Mouse (Mus musculus): ENCODE measurements around the gene Med8.

Med8 gene

DNA sequence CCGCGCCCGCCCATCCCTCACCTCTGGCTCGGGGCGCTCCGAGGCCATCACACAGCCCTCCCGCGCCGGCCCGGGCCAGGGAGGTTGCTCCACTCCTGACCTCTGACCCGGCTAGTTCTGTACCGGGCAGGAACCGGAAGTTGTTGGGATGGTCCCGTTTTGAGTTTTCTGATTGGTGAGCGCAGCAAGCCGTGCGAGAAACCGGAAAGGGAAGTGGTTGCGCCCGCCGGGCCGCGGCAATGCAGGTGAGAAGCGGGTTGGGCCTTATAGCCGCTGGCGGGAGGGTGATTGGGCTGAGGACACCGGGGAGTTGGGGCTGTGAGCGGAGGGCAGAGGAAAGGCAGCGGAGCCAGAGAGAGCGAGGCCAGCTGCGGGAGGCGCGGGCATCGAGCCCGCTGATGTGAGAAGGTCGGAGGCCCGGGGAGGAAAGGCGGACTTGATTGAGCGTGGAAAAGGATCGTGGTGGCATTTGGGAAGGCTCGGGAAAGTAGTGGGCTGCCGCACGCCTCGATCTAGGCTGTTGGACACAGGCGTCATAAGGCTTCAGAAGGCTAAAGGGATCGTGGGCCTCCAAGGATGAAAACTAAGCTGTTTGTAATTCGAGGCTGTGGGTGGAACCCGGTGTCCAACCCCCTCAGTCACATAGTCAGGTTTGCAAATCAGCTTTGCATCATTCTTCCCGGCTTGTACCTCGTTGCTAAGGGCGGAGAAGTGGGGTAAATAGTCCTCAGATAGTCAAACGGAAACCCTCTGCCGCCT is at the start of gene Med8, which contains the start of gene Szt2:
Gene Med8 (plus strand): TSS at position 196 of the 759 bp plus-strand sequence.
Gene Szt2 (minus strand): TSS at position 132 of the 759 bp plus-strand sequence.
- DNase-seq: peak; percentile 90

DNA sequence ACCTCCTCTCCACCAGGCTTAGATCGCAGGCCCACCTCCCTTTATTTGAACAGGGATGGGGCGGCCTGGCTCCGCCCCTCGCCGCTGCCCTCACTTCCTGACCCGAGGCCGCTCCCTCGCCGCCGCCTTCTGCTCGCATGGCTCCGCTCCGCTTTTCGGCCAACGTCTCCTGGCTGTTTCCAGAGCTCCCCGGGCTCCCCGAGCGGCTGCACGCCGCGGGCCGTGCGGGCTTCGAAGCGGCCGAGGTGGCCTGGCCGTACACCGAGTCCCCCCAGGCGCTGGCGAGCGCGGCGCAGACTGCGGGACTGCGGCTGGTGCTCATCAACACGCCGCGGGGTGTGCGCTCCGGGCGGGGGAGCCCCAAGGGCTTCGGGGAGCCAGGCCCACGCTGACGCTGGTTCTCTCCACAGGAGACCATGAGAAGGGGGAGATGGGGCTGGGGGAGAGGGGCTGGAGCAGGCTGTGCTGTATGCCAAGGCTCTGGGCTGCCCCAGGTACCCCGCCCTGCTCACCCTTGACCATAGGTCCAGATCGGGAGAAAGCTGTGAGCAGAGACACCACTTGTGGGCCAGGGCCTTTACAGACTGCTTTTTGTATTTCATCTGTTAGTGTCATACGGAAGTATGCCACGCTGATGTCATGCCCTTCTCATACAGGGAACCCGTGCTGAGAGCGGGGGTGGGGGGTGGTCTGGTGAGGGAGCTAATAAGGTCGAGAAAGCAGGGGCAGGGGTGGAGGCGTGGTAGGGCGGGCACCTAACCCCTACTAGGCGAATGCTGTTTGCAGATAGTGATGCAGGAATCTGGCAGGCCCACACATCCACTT is 49.0 kb upstream of the Med8 start:
- DNase-seq: peak; percentile 84

DNA sequence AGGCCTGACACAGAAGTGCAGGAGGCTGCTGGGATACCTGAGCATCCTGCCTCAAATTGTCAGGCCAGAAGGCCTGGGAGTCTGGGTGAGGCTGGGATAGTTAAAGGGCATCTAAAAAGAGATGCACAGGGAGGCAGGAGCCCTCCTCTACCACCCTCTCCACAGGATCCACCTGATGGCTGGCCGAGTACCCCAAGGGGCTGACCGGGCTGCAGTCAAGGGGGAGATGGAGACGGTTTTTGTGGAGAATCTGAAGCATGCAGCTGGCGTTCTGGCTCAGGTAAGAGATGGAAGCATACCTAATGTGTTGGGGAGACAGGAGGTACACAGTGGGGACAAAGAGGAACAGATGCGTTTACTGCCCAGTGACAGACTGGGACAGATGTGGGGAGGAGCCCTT is 47.7 kb upstream of the Med8 start:
- peak; percentile 32 for DNase-seq

DNA sequence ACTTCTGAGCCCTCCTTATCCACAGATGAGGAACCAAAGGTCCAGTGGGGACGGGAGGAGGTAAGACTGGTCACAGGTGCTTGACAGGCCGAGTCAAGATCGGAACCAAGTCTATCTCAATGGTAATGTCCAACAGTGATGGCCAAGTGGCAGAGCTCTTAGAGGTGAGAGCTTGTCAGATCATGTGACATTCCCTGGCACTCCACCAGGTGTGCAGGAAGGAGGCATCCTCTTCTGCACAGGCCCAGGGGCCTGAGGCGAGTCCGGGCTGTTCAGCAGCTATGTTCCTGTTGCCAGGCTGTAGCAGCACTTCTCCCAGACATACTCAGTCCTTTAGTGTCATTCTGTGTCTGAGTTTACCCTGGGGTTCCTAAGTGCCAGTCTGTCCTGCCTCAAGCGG is 46.3 kb upstream of the Med8 start:
- peak; percentile 43 for DNase-seq

DNA sequence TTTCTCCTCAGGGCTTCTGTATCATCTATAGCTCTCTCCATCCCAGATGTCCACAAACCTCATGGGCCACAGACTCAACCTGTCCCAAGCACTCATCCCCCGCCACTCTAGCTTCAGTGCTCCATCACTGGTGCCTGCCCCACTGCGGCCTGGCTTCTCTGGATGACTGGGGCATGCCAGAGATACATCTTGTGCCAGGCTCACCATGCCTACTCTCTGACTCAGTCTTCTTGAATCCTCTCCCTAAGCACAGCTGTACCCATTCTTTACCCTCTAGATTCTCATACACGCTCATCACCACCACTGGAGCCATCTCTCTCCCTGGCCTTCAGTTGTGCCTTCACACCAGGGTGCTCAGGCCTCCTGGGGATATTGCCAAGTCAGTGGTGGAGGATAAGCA is 45.2 kb upstream of the Med8 start:
- DNase-seq: no peak

DNA sequence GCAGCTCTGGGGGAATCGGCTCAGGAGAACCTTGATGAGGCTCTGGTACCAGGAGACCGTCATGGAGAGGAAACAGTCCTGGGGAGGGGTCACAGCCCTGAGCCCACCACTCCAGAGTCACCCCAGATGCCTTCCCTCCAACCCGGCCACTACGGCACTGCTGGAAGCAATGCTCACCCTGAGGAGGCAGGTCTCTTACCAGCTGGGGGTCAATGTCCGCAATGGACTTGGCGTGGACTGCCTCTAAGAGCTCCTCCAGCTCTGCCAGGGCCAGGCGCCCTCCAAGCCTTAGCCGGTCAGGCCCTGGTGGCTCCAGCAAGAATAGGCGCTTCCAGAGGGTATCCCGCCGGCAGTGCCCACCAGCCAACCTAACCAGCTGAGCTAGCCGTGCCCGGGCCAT is 44.5 kb upstream of the Med8 start:
- no peak for DNase-seq

DNA sequence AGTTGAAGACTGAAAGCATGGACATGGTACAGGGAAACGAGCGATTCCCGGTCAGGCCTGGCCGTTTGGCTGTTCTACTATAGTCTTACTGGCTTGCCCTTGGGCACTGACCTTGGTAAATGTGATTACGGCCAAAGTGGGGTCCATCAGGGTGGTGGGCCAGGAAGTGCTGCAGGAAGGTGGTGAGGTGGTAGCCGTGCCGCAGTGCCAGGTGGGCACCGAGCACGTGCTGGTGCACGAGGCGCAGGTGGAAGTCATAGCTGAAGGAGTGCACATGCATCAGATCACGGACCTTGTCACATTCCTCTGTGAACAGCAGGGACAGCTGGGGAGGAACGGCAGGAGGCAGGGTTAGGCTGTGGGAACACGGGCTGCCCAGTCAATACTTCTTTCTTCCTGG is 43.1 kb upstream of the Med8 start:
- no peak for DNase-seq

DNA sequence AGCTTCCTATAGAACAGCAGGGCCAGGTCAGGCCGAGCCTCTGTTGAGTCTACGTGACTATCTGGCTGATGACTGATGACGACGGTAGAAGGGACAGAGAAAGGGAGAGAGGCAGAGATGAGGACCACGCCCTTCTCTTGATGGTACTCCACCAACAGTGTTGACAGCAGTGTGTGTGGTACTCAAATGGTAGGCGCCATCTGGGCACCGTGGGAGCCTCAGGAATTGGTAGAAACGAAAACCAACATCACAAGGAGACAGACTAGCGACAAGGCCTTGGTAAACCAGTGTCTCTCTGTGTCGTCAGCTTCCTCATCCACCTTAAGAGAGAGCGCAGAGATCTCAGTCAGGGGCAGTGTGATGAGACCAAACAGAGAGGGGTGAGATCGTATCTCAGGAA is 41.6 kb upstream of the Med8 start:
- DNase-seq: peak; percentile 1

DNA sequence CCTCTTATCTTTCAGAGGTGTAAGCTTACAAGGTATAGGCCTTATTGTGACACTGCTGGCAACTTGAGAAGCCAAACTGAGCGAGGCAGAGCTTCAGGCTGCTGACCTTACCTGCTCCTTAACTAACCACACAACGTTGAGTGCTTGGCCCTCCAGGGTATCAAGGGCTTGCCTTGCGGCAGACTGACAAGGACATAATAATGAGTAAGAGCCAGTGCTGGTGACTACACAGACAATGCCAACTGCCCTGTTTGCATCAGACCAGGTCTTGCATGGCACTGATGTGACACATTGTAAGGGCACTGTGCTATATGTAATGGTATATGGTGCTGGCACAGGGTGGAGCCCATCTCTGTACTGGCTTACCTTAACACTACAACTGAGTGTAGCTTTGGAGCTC is 40.5 kb upstream of the Med8 start:
- peak; percentile 1 for DNase-seq

DNA sequence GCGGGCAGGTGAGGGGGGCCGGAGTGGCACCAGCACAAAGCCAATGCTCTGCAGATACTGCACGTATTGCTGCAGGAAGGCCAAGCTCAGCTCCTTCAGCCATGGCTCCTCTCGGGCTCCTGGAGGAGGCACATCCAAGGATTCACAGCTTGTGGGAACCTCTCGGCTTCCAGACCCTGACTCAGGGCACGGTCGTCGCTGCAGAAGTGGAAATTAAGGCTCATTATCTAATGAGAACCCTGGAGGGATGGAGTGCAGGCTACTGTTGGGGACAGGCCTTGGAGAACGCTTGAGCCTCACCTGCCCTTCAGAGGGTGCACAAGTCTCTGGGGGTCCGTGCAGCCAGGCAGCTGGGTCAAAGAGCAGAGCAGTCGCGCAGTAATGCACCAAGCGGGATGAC is 37.3 kb upstream of the Med8 start:
- no peak for DNase-seq

DNA sequence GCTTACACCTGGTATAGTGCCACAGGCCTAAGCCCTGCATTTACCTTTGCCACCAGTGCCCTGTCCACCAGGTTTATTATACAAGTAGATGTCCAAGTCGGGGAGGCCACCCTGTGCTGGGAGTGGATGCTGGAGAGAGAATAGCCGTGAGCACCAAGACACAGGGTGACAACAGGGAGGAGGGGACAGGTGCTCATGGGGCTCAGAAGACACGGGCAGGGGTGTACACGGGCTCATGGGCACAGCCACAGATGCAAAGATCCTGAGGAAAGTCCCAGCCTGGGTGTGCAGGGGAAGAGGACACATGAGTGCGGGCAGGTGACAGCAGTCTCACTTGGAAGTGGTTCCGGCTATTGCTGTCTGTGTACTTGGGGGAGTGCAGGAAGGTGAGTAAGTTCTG is 33.1 kb upstream of the Med8 start:
- DNase-seq: no peak

DNA sequence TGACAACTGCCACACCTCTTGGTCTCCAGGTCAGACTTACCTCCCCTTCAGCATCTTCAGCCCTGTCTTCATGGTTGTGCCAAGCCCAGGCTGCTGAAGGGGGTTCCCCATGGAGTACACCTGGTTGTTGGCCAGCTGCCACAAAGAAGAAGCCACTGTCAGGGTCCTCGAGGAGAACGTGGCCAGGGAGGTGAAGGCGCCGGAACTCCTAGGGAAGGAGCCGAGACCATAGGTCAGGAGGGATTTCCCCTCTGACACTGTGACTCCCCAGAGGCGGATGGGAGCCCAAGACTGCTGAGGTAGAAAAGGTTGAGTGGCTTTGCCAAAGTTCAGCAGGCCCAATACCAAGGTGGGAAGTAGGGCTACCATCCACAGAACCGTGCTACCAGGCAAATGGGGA is 25.9 kb upstream of the Med8 start:
- DNase-seq: no peak

DNA sequence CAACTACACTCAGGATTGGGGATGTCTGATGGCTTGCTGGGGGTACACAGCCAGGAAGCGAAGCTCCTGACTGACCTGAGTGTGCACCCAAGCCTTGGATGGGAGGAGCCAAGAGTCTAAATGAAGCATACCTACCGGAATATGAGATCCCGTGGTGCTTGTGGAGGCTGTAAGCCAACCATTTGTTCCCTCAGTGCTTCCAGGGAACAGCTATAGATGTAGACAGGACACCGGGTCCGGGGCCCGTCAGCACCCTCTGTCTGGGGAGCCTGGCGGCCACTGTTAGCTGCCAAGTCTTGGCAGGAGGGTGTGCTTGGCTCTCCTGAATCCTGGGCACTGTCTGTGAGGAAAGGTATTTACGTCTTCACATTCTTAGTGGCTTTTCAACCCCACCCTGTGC is 21.8 kb upstream of the Med8 start:
- no peak for DNase-seq

DNA sequence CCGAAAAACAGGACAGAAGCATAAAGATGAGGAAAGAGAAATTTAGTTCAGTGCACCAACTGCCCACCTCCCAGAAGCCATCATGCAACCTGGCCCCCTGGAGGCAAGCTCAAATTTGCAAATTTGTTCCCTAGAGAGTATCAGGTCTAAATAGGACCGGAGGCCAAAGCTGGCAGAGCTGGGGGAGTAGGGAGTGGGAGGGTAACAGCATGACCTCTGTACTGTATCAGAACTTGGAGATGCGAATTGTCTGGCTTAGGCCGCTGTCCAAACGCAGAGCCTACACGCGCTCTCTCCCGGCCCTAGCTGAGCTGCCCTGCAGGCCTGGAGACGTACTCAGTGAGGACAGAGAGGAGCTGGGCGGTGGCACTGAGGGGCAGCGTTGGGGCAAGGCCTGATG is 19.0 kb upstream of the Med8 start:
- DNase-seq: no peak

DNA sequence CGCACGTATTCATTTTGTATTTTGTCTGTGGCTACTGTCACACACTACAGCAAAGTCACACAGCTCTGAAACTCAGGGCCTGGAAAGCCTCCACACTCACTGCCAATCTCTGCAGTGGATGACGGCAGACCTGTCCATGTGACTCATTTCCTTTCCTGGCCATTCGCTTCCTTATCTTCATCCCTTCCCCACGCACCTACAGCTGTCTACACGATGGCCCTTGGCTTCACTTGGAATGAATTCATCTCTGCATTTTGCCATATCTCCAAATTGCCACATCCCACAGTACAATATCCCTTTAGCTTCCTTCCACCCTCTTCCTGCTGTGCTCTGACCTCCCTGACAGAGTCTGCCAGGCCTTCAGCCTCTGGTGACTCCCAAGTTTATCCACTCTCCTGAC is 14.6 kb upstream of the Med8 start:
- no peak for DNase-seq

DNA sequence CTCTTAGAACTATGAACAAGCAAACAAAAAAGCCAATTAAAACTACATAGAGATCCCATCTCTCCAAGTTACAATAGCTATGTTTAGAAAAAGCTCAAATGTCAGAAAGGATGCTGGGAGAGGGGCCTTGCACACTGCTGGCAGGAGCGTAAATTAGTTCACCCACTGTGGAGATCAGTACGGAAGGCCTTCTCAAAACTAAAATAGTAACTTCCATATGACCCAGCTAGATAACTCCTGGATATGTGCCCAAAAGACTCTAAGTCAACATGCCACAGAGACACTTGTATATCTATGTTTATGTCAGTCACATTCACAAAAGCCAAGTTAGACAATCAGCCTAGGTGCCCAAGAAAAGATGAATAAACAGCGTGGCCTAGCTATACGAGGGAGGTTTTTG is 13.8 kb upstream of the Med8 start:
- DNase-seq: no peak

DNA sequence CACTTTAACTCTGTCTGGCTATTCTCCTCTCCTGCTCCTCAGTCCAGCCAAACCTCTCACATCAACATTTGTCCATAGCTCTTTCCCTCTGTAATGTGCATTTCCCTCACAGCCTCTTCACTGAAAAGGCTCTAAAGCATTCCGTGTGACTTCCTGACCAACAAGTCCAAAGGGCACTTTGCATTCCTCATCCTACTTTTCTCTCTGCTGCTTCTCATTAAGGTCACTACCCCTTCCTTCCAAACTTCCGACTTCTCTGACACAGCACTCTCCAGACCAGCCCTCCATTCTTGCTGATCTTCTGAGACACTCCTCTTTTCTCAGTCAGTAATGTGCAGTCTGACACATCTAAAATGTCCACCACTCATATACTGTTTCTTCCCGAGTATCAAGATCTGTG is 12.7 kb upstream of the Med8 start:
- DNase-seq: no peak

DNA sequence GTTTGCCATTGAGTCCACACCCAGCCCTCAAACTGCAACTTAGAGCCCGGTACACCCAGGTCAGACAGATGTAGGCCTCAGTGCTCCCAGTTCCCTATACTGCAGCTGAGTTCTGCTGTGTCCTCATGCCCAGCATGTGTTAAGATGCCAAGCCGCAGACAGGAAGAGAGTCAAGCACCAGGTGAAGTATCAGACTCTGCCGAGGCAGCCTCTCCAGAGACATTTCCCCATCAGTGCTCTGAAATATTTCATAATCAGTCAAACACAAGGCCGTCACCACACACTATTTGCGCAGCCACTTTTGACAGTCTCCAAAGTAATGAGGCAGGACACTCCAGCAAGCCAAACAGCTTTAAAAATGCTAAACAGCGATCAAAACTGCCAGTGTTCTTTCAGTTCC is 10.7 kb upstream of the Med8 start:
- no peak for DNase-seq

DNA sequence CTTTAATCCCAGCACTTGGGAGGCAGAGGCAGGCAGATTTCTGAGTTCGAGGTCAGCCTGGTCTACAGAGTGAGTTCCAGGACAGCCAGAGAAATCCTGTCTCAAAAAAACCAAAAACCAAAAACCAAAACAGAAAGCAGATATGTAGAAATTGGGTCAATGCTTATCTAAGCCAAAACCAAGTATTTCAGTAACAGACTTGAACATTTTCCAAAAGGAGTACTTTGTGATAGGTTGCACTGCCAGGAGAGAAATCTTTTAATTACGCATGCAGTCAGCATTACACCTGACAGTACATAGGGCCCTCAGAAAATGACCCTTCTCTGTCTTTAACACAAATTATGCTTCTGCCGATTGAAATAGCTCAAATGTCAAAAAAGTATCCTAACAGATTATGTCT is 7.7 kb upstream of the Med8 start:
- no peak for DNase-seq

DNA sequence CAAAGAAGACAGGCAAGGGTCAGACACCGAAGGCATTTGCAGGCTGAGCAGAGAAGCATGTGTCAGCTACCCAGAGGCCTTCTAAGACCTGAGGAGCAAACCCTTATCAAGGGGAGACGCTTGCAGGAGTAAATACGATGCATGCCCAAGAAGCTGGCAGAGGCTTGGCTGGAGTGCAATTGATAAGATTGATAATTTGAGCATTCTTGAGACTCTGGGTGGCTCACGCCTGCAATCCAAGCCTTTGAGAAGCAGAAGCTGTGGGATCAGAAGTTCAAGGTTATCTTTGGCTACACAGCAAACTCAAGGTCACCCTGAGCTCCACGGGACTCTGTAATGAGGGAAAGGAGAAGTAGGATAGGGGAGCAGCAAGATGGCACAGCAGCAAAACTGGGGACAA is 7.2 kb upstream of the Med8 start:
- DNase-seq: no peak

DNA sequence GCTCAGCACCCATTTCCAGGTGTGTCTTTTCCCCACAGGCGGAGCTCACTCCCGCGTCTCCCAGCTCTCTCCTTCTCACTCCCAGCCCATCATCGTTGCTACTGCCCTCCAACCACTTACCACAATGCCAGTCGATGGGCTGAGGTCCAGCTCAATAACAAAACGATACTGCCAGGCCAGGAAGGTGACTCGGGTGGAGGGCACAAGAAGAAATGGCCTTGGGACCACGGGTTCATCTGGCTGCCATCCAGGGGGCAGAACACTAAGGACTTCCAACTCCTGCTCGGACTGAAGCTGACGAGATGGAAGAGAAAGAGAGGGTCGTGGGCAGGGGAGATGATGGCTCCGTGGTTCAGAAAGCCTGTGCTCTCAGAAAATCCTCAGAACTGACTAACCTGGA is 6.4 kb upstream of the Med8 start:
- no peak for DNase-seq

DNA sequence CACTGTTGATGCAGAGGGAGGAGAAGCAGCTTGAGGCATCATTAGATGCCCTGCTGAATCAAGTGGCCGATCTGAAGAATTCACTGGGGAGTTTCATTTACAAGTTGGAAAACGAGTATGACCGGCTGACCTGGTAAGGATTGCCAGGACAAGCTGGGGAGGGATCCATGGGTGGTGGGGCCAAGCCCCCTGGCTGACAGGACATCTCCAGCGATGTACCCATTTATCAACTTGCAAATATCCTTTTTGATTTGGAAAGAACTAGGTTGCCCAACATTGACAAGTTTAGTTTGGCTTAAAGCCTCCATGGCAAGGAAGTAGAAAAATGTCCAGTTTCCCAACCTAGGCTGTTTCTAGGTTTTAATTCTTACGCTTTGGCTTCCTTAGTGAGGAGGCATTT is 1.7 kb downstream of the Med8 start:
- no peak for DNase-seq

DNA sequence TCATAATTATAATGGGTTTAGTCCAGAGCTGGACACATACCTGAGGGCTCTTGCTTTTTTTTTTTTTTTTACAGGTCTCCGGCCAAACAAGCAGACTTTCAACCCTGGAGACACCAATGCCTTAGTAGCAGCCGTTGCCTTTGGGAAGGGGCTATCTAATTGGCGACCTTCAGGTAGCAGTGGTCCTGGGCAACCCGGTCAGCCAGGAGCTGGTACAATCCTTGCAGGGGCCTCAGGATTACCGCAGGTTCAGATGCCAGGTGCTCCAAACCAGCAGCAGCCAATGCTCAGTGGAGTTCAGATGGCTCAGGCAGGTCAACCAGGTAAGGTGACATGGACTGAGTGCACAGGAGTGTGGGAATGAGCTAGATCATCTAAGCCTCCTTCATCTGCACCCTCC is 4.4 kb downstream of the Med8 start:
- DNase-seq: peak; percentile 54

DNA sequence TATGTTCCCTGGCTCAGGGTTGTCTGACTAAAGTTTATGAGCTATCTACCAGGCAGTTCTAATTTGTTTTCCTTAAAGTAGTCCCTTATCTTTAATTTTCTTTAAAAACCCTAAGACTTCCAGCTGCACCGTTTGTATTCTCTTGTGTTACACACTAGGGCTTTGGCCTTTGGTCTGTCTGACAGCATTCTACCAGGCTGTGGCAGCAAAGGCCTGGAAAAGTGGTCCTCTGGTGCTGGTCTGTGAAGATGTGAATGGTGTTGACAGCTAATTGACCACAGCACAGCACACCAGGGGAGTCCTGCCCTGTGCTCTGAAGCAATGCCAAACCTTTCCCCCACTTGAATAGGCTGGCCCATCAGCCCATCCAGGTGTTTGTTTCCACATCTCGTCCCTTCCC is 6.6 kb downstream of the Med8 start:
- DNase-seq: no peak

DNA sequence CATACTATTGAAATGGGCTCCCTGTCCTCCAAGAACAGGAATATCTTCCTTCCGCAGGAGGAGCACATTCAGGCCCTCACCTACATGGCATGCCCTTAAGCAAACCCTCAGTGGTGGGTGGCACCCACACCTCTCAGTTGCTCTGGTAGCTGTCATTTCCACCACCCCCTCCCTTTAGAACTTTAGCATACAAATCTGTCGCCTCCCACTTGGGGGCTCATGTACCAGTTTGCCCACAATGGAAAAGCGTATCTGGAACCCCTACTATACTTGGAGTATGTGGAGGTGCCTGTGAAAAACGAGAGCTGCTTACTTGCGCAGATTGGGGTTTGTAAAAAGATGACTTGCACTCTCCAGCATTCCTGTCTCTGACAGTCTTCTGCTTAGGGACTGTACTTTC is 7.2 kb downstream of the Med8 start:
- no peak for DNase-seq

All from cerebellum, adult 9-11 months (tissue).